Mouse (Mus musculus): ENCODE measurements around the gene Padi4. TPM values are rescaled to one million over a fixed set of nuclear protein-coding genes. Genes with fewer than 3 reads are reported as not detected.

The Padi4 gene
- polyA plus RNA-seq, 1 experiment from 2014 or later: 2.2 TPM

- 68% methylated on average over 14 of the region's 14 CpGs for WGBS
- 0 out of 2 replicates have a peak, but pooled peaks cover 3% of the 10 kb centered on the region for H3K9me3 ChIP-seq (ENCODE audit: control insufficient read depth, low read length)
- H3K27ac ChIP-seq (ENCODE audit: low read depth): no peak overlapping the region
- DNase-seq (ENCODE audit: low spot score): no peak
- H3K4me2 ChIP-seq (ENCODE audit: low read length): no peak overlapping the region
- ATAC-seq (replicated peaks; ENCODE audit: low FRiP score, low TSS enrichment, low read depth): 0 out of 2 replicates have a peak, but pooled peaks have one; percentile 20
- no peaks in the 10 kb centered on the region for H3K4me1 ChIP-seq (replicated peaks; ENCODE audit: control insufficient read depth, insufficient read depth, low read length)
- no peak overlapping the region for H3K9ac ChIP-seq (ENCODE audit: low read length)
- no peak overlapping the region for H3K4me3 ChIP-seq (ENCODE audit: low read depth, low read length)
- no peaks in the 10 kb centered on the region for H3K27me3 ChIP-seq (replicated peaks; ENCODE audit: control insufficient read depth, insufficient read depth, low read length)
- H3K36me3 ChIP-seq (ENCODE audit: control insufficient read depth, insufficient read depth, low read length): no peaks in the 10 kb centered on the region
Observed at GRCm38 (mm10) chr4:140780507-140780906, 6.5 kb upstream of the Padi4 start.

- ATAC-seq (replicated peaks; ENCODE audit: low FRiP score, low TSS enrichment, low read depth) (peak; percentile 57), DNase-seq (ENCODE audit: low spot score) (peak; percentile 70)
- Histone ChIP-seq H3K4me3 (ENCODE audit: low read depth, low read length) (no peak overlapping the region), H3K27me3 (replicated peaks; ENCODE audit: control insufficient read depth, insufficient read depth, low read length) (no peaks in the 10 kb centered on the region), H3K36me3 (ENCODE audit: control insufficient read depth, insufficient read depth, low read length) (no peaks in the 10 kb centered on the region), H3K27ac (ENCODE audit: low read depth) (no peak overlapping the region), H3K4me1 (replicated peaks; ENCODE audit: control insufficient read depth, insufficient read depth, low read length) (no peaks in the 10 kb centered on the region), H3K4me2 (ENCODE audit: low read length) (no peak overlapping the region), H3K9ac (ENCODE audit: low read length) (no peak overlapping the region), H3K9me3 (ENCODE audit: control insufficient read depth, low read length) (0 out of 2 replicates have a peak, but pooled peaks cover 3% of the 10 kb centered on the region)
- 30% methylated on average over 19 of the region's 19 CpGs for whole genome bisulfite sequencing
Observed at GRCm38 (mm10) chr4:140779803-140780397, 5.9 kb upstream of the Padi4 start.

- Histone ChIP-seq H3K36me3 (ENCODE audit: control insufficient read depth, insufficient read depth, low read length) (no peaks in the 10 kb centered on the region), H3K27ac (ENCODE audit: low read depth) (no peak overlapping the region), H3K4me2 (ENCODE audit: low read length) (no peak overlapping the region), H3K4me1 (replicated peaks; ENCODE audit: control insufficient read depth, insufficient read depth, low read length) (no peaks in the 10 kb centered on the region), H3K9ac (ENCODE audit: low read length) (no peak overlapping the region), H3K4me3 (ENCODE audit: low read depth, low read length) (no peak overlapping the region), H3K27me3 (replicated peaks; ENCODE audit: control insufficient read depth, insufficient read depth, low read length) (no peaks in the 10 kb centered on the region), H3K9me3 (ENCODE audit: control insufficient read depth, low read length) (no peaks in the 10 kb centered on the region)
- no peak for ATAC-seq (replicated peaks; ENCODE audit: low FRiP score, low TSS enrichment, low read depth)
- no peak for DNase-seq (ENCODE audit: low spot score)
- 72% methylated on average over 13 of the region's 13 CpGs for WGBS
Observed at GRCm38 (mm10) chr4:140776623-140777022, 2.6 kb upstream of the Padi4 start.

- 85% methylated on average over 10 of the region's 10 CpGs for WGBS
- Histone ChIP-seq H3K4me2 (ENCODE audit: low read length) (no peak overlapping the region), H3K9me3 (ENCODE audit: control insufficient read depth, low read length) (no peaks in the 10 kb centered on the region), H3K27ac (ENCODE audit: low read depth) (no peak overlapping the region), H3K9ac (ENCODE audit: low read length) (no peak overlapping the region), H3K4me3 (ENCODE audit: low read depth, low read length) (no peak overlapping the region), H3K36me3 (ENCODE audit: control insufficient read depth, insufficient read depth, low read length) (no peaks in the 10 kb centered on the region), H3K4me1 (replicated peaks; ENCODE audit: control insufficient read depth, insufficient read depth, low read length) (0 out of 2 replicates have a peak, but pooled peaks cover 3% of the 10 kb centered on the region), H3K27me3 (replicated peaks; ENCODE audit: control insufficient read depth, insufficient read depth, low read length) (no peaks in the 10 kb centered on the region)
- DNase-seq (ENCODE audit: low spot score) (no peak), ATAC-seq (replicated peaks; ENCODE audit: low FRiP score, low TSS enrichment, low read depth) (no peak)
Observed at GRCm38 (mm10) chr4:140775876-140776275, 1.8 kb upstream of the Padi4 start.

GRCm38 (mm10) chr4:140774893-140775292 lies 857 bp upstream of the Padi4 start:
- 90% methylated on average over 9 of the region's 9 CpGs for WGBS
- Histone ChIP-seq H3K27me3 (replicated peaks; ENCODE audit: control insufficient read depth, insufficient read depth, low read length) (no peaks in the 10 kb centered on the region), H3K4me1 (replicated peaks; ENCODE audit: control insufficient read depth, insufficient read depth, low read length) (0 out of 2 replicates have a peak, but pooled peaks cover 3% of the 10 kb centered on the region), H3K36me3 (ENCODE audit: control insufficient read depth, insufficient read depth, low read length) (no peaks in the 10 kb centered on the region), H3K27ac (ENCODE audit: low read depth) (no peak overlapping the region), H3K9me3 (ENCODE audit: control insufficient read depth, low read length) (no peaks in the 10 kb centered on the region), H3K9ac (ENCODE audit: low read length) (no peak overlapping the region), H3K4me3 (ENCODE audit: low read depth, low read length) (no peak overlapping the region), H3K4me2 (ENCODE audit: low read length) (no peak overlapping the region)
- no peak for DNase-seq (ENCODE audit: low spot score)
- no peak for ATAC-seq (replicated peaks; ENCODE audit: low FRiP score, low TSS enrichment, low read depth)

- Histone ChIP-seq H3K9me3 (ENCODE audit: control insufficient read depth, low read length) (no peaks in the 10 kb centered on the region), H3K9ac (ENCODE audit: low read length) (no peak overlapping the region), H3K36me3 (ENCODE audit: control insufficient read depth, insufficient read depth, low read length) (no peaks in the 10 kb centered on the region), H3K4me1 (replicated peaks; ENCODE audit: control insufficient read depth, insufficient read depth, low read length) (0 out of 2 replicates have a peak, but pooled peaks cover 3% of the 10 kb centered on the region), H3K27ac (ENCODE audit: low read depth) (no peak overlapping the region), H3K27me3 (replicated peaks; ENCODE audit: control insufficient read depth, insufficient read depth, low read length) (0 out of 2 replicates have a peak, but pooled peaks cover 3% of the 10 kb centered on the region), H3K4me2 (ENCODE audit: low read length) (no peak overlapping the region), H3K4me3 (ENCODE audit: low read depth, low read length) (no peak overlapping the region)
- 31% methylated on average over 4 of the region's 4 CpGs for WGBS
- no peak for ATAC-seq (replicated peaks; ENCODE audit: low FRiP score, low TSS enrichment, low read depth)
- no peak for DNase-seq (ENCODE audit: low spot score)
Observed at GRCm38 (mm10) chr4:140771091-140771490, 2.9 kb downstream of the Padi4 start.

- no peak overlapping the region for H3K27ac ChIP-seq (ENCODE audit: low read depth)
- peak overlapping the region; percentile 38 for H3K4me2 ChIP-seq (ENCODE audit: low read length)
- no peak for ATAC-seq (replicated peaks; ENCODE audit: low FRiP score, low TSS enrichment, low read depth)
- peak; percentile 72 for DNase-seq (ENCODE audit: low spot score)
- 12% methylated on average over 13 of the region's 13 CpGs for WGBS
- H3K9ac ChIP-seq (ENCODE audit: low read length): 0 out of 2 replicates have a peak overlapping the region, but pooled peaks have one; percentile 30
- H3K36me3 ChIP-seq (ENCODE audit: control insufficient read depth, insufficient read depth, low read length): no peaks in the 10 kb centered on the region
- H3K27me3 ChIP-seq (replicated peaks; ENCODE audit: control insufficient read depth, insufficient read depth, low read length): 0 out of 2 replicates have a peak, but pooled peaks cover 3% of the 10 kb centered on the region
- H3K4me1 ChIP-seq (replicated peaks; ENCODE audit: control insufficient read depth, insufficient read depth, low read length): 0 out of 2 replicates have a peak, but pooled peaks cover 3% of the 10 kb centered on the region
- no peaks in the 10 kb centered on the region for H3K9me3 ChIP-seq (ENCODE audit: control insufficient read depth, low read length)
- peak overlapping the region; percentile 4 for H3K4me3 ChIP-seq (ENCODE audit: low read depth, low read length)
Observed at GRCm38 (mm10) chr4:140770433-140770832, 3.6 kb downstream of the Padi4 start.

- H3K9me3 ChIP-seq (ENCODE audit: control insufficient read depth, low read length): no peaks in the 10 kb centered on the region
- H3K4me1 ChIP-seq (replicated peaks; ENCODE audit: control insufficient read depth, insufficient read depth, low read length): 0 out of 2 replicates have a peak, but pooled peaks cover 3% of the 10 kb centered on the region
- 80% methylated on average over 5 of the region's 5 CpGs for WGBS
- H3K27me3 ChIP-seq (replicated peaks; ENCODE audit: control insufficient read depth, insufficient read depth, low read length): 0 out of 2 replicates have a peak, but pooled peaks cover 3% of the 10 kb centered on the region
- H3K27ac ChIP-seq (ENCODE audit: low read depth): no peak overlapping the region
- ATAC-seq (replicated peaks; ENCODE audit: low FRiP score, low TSS enrichment, low read depth): no peak
- H3K4me3 ChIP-seq (ENCODE audit: low read depth, low read length): no peak overlapping the region
- no peak overlapping the region for H3K9ac ChIP-seq (ENCODE audit: low read length)
- no peaks in the 10 kb centered on the region for H3K36me3 ChIP-seq (ENCODE audit: control insufficient read depth, insufficient read depth, low read length)
- DNase-seq (ENCODE audit: low spot score): no peak
- no peak overlapping the region for H3K4me2 ChIP-seq (ENCODE audit: low read length)
Observed at GRCm38 (mm10) chr4:140768973-140769372, 5.1 kb downstream of the Padi4 start.

- no peak overlapping the region for H3K27ac ChIP-seq (ENCODE audit: low read depth)
- H3K4me3 ChIP-seq (ENCODE audit: low read depth, low read length): no peak overlapping the region
- H3K36me3 ChIP-seq (ENCODE audit: control insufficient read depth, insufficient read depth, low read length): no peaks in the 10 kb centered on the region
- WGBS: 85% methylated on average over 3 of the region's 3 CpGs
- H3K4me2 ChIP-seq (ENCODE audit: low read length): no peak overlapping the region
- no peak overlapping the region for H3K9ac ChIP-seq (ENCODE audit: low read length)
- ATAC-seq (replicated peaks; ENCODE audit: low FRiP score, low TSS enrichment, low read depth) (no peak), DNase-seq (ENCODE audit: low spot score) (no peak)
- H3K9me3 ChIP-seq (ENCODE audit: control insufficient read depth, low read length): no peaks in the 10 kb centered on the region
- 0 out of 2 replicates have a peak, but pooled peaks cover 3% of the 10 kb centered on the region for H3K27me3 ChIP-seq (replicated peaks; ENCODE audit: control insufficient read depth, insufficient read depth, low read length)
- no peaks in the 10 kb centered on the region for H3K4me1 ChIP-seq (replicated peaks; ENCODE audit: control insufficient read depth, insufficient read depth, low read length)
Observed at GRCm38 (mm10) chr4:140765936-140766335, 8.1 kb downstream of the Padi4 start.
